Mouse (Mus musculus): ENCODE data around the gene Lrrc7.

- TF ChIP-seq MYC (IDR thresholded peaks at IDR 0.05; ENCODE audit: low read depth, low read length): no peak
- no peak for TF ChIP-seq CTCF (conservative IDR thresholded peaks at IDR 0.05 in 1 of 2, IDR thresholded peaks at IDR 0.05 in 1 of 2; ENCODE audit: low read depth in 2 of 2, low read length in 2 of 2)
- TF ChIP-seq EP300 (IDR thresholded peaks at IDR 0.05; ENCODE audit: low read length): no peak
- no peak for TF ChIP-seq USF2 (conservative IDR thresholded peaks at IDR 0.05; ENCODE audit: low read depth, low read length)
- no peak for TF ChIP-seq RCOR1 (conservative IDR thresholded peaks at IDR 0.05; ENCODE audit: low read depth, low read length)
- no peak for TF ChIP-seq NRF1 (IDR thresholded peaks at IDR 0.05; ENCODE audit: low read depth, low read length)
- no peak for TF ChIP-seq POLR2AphosphoS2 (IDR thresholded peaks at IDR 0.05; ENCODE audit: low read depth, low read length)
- TF ChIP-seq E2F4 (IDR thresholded peaks at IDR 0.05; ENCODE audit: insufficient replicate concordance, low read depth, low read length): no peak
- TF ChIP-seq ZC3H11A (IDR thresholded peaks at IDR 0.05; ENCODE audit: low read depth, low read length): no peak
- no peak for TF ChIP-seq POLR2A (IDR thresholded peaks at IDR 0.05; ENCODE audit: low read depth, low read length)
- TF ChIP-seq KAT2A (IDR thresholded peaks at IDR 0.05; ENCODE audit: insufficient replicate concordance, low read length): no peak
Measured at GRCm38 (mm10) chr3:158365801-158366200, 196.2 kb downstream of the Lrrc7 start.

Measured in CH12.LX (cell line).